Mouse (Mus musculus) limb, embryonic 13.5 days (tissue): ENCODE results near the gene Crybb1. TPM values are rescaled to one million over a fixed set of nuclear protein-coding genes. Genes with fewer than 3 reads are reported as not detected.
A peak's percentile ranks its signal among the peaks of the same experiment; 100 is the strongest.

ENCODE experiments used
- ATAC-seq: fragments of 200-750 bp; cut with Nextera tagmentation; 2 replicates; pipeline ENCODE4 v1.8.0; 2017; ENCODE audit warnings: low read depth, moderate number of reproducible peaks, moderate TSS enrichment; ENCODE audit not compliant: low FRiP score
- H3K27ac ChIP-seq: fragments of 300-500 bp; sonication (generic); 2 replicates; pipeline ENCODE4 v1.5.1; 2015; ENCODE audit warnings: inconsistent platforms, mild to moderate bottlenecking, moderate library complexity
- H3K27me3 ChIP-seq: fragments of 300-500 bp; sonication (generic); 2 replicates; pipeline ENCODE4 v1.6.1; 2015; ENCODE audit warnings: mild to moderate bottlenecking, inconsistent platforms
- H3K36me3 ChIP-seq: fragments of 300-500 bp; sonication (generic); 2 replicates; pipeline ENCODE4 v1.6.1; 2015; ENCODE audit warnings: inconsistent platforms, mild to moderate bottlenecking, moderate library complexity
- H3K4me1 ChIP-seq: fragments of 300-500 bp; sonication (generic); 2 replicates; pipeline ENCODE4 v1.6.1; 2015; ENCODE audit warnings: inconsistent platforms
- H3K4me2 ChIP-seq: fragments of 300-500 bp; sonication (generic); replicated peaks from 2 replicates; pipeline ENCODE4 v1.6.1; 2015; ENCODE audit warnings: inconsistent platforms, mild to moderate bottlenecking, moderate library complexity
- H3K4me3 ChIP-seq: fragments of 300-500 bp; sonication (generic); 2 replicates; pipeline ENCODE4 v1.5.1; 2015; ENCODE audit warnings: moderate library complexity, mild to moderate bottlenecking, inconsistent platforms
- H3K9ac ChIP-seq: fragments of 300-500 bp; sonication (generic); 2 replicates; pipeline ENCODE4 v1.6.1; 2015; ENCODE audit warnings: mild to moderate bottlenecking, inconsistent platforms
- H3K9me3 ChIP-seq: fragments of 300-500 bp; sonication (generic); 2 replicates; pipeline ENCODE4 v1.6.1; 2016; ENCODE audit warnings: inconsistent platforms
- WGBS: fragments of 180-500 bp; shearing (Covaris S2); methylation state at CpG from one replicate; pipeline ENCODE4 v1.1.7; 2015; 5-methylcytosine and 5-hydroxymethylcytosine counted together
- polyA plus RNA-seq: library from polyadenylated mRNA; unstranded; fragments of >200 nt; fragmentation: Nextera tagmentation; extraction: Ambion mirVana; gene quantifications from 2 replicates; pipeline ENCODE4 v1.2.1, GENCODE M21; 2015

Crybb1 gene
- polyA plus RNA-seq, 1 experiment from 2014 or later: 1.5 TPM

GRCm38 (mm10) chr5:112273746-112274463, 18.3 kb downstream of the Crybb1 start:
- Histone ChIP-seq H3K4me2 (no peak overlapping the region), H3K27me3 (peaks cover 25% of the 10 kb centered on the region), H3K36me3 (no peaks in the 10 kb centered on the region), H3K4me3 (no peak overlapping the region), H3K27ac (no peak overlapping the region), H3K4me1 (peaks cover 41% of the 10 kb centered on the region), H3K9me3 (no peaks in the 10 kb centered on the region), H3K9ac (no peak overlapping the region)
- ATAC-seq: no peak
- 41% methylated on average over 2 of the region's 2 CpGs for WGBS

DNA sequence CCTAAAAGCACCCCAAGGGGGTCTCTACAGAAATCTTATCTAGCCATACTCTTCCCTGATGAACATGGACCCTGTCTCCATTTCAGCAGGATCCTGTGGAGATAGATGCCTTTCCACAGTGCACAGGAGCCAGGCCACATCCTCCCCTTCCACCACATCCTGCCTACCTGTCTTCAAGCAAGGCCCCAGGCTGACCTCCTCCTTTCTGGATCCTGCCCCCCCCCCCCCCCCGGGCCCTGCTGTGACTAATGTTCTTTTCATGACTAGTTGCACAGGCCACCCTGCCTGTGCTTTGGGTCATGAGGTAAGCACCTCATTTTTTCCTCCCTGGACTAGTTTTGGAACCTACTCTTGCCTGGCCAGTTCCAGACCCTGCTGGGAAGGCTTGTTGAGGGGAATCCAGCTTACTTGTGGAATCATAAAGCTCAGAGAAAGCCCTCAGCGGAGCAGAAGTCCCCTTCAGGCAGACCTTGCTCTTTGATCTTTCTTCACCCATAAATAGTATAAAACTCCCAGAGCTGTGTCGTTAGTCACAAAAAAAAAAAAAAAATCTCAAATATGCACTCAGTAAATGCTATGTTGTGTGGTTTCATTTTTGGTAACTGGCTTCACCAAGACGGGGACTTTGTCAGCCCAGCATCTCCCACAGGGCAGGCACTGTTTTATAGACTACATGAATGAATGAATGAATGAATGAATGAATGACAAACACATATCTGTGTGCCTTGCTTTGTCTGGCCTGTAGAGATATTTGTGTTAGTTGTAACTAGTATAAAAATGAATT, 19.6 kb downstream of the Crybb1 start:
- Histone ChIP-seq H3K27ac (no peak overlapping the region), H3K9me3 (no peaks in the 10 kb centered on the region), H3K9ac (0 out of 2 replicates have a peak overlapping the region, but pooled peaks have one; percentile 4), H3K4me3 (peak overlapping the region; percentile 73), H3K4me1 (peaks cover 54% of the 10 kb centered on the region), H3K4me2 (peak overlapping the region; percentile 72), H3K27me3 (peaks cover 13% of the 10 kb centered on the region), H3K36me3 (no peaks in the 10 kb centered on the region)
- WGBS: 29% methylated on average over 4 of the region's 4 CpGs
- ATAC-seq: no peak

DNA sequence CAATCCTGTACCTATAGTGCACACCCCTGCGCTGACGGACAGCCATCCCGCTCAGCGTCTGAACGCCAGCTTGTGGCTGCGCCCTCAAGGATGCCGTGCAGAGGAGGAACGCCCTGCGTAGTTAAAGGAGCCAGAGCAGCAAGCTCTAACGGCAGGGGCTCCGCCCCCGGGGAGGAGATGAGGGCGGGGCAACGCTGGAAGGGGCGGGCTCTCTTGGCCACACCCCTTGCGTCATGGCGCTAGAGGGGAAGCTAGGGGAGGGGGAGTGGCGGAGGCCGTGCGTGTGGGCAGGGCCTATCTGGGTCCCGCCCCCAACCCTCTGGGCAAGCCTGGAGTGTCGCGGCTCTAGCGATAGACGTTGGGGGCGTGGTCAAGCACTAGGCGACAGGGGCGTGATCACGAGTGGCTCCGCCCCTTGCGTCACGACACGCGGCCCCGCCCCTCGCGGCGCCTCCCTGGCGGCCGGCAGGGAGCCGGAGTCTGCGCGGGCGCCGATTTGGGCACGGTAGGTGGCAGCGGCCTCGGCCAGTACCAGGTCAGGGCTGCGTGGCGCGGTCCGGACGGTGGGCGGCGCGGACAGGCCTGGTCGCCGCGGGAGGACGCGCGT, 20.8 kb downstream of the Crybb1 start, which contains the start of gene Tpst2:
Gene Tpst2 (plus strand): TSS at position 425 of the 607 bp plus-strand sequence.
- peak within 1 kb of the TSS; percentile 86 for H3K4me2 ChIP-seq
- H3K36me3 ChIP-seq: no peaks in the 10 kb centered on the region
- H3K27me3 ChIP-seq: peaks cover 4% of the 10 kb centered on the region; the same call in 1 of the 2 replicates
- WGBS: under 1% methylated on average over 55 of the region's 62 CpGs
- peak; percentile 94 for ATAC-seq
- peak within 1 kb of the TSS; percentile 84 for H3K9ac ChIP-seq
- peaks cover 56% of the 10 kb centered on the region for H3K4me1 ChIP-seq
- no peaks in the 10 kb centered on the region for H3K9me3 ChIP-seq
- peak within 1 kb of the TSS; percentile 73 for H3K4me3 ChIP-seq
- H3K27ac ChIP-seq: peak within 1 kb of the TSS; percentile 75

DNA sequence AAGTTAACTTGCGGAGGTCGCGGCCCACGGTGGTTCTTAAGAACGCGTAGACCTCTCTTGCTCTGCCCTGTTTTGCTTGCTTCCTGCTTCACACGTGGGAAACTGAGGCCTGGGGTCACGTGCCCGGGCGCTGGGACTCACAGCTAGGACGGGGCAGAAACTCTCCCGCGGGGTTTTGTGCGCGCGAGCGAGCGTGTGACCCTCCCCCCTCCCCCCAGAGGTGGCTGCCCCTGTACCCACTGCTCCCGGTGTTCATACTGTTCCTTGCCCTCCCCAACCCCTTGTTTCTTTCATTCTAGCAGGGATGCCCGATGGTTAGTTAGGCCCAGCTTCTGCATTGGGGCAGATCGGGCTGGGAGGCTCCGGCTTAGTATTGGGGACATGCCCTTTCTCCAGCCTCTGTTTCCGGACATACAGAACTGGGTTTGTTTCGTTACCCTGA, 21.3 kb downstream of the Crybb1 start:
- no peaks in the 10 kb centered on the region for H3K36me3 ChIP-seq
- no peaks in the 10 kb centered on the region for H3K9me3 ChIP-seq
- under 1% methylated on average over 24 of the region's 24 CpGs for WGBS
- H3K4me3 ChIP-seq: peak overlapping the region; percentile 73
- peak overlapping the region; percentile 86 for H3K4me2 ChIP-seq
- peaks cover 61% of the 10 kb centered on the region for H3K4me1 ChIP-seq
- H3K27me3 ChIP-seq: no peaks in the 10 kb centered on the region
- peak overlapping the region; percentile 84 for H3K9ac ChIP-seq
- no peak; the same call in 1 of the 2 replicates for ATAC-seq
- H3K27ac ChIP-seq: peak overlapping the region; percentile 75

- Histone ChIP-seq H3K9ac (no peak overlapping the region; the same call in 1 of the 2 replicates), H3K9me3 (no peaks in the 10 kb centered on the region), H3K4me2 (peak overlapping the region; percentile 86), H3K27ac (no peak overlapping the region), H3K4me3 (peak overlapping the region; percentile 73), H3K27me3 (no peaks in the 10 kb centered on the region), H3K36me3 (no peaks in the 10 kb centered on the region), H3K4me1 (peaks cover 71% of the 10 kb centered on the region)
- 90% methylated on average over 11 of the region's 11 CpGs for WGBS
- ATAC-seq: no peak
Measured at GRCm38 (mm10) chr5:112277906-112278470, 22.4 kb downstream of the Crybb1 start.

DNA sequence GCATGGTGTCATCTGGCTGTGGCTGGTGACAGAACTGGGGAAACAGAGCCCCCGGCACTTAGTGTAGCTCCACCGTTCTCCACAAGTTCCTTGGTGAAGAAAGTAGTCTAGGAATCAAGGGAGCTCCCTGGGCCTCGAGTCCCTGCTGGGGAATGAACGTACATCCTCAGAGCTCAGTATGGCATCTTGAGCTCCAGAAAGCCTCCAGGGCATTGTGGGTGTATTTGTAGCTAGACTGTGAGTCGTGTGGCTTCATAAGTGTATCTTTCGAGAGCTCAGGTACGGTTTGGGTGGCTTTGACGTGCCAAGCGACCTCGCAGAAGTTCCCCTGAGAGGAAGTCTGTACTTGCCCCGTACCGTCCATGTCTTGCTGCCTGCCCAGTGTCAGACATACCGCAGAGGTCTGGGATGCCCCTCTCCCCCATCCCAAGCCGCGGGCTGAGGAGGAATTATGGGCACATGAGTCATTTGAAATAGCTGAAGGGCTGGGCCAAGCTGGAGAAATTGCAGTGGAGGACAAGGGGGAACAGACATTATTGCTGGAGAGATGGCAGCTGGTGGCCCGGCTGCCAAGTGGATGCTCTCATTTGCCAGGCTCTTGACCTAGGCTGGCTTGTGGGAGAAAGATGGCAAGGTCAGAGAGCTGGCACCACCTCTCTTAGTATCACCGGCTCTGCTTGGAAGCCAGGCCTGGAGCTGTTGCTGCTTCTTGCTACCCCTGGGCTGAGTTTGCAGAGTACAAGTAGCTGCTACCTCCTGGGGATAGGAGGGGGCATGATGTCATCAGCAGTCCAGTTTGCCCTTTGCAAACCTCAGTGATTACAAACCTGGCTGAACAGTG, 23.8 kb downstream of the Crybb1 start:
- Histone ChIP-seq H3K9me3 (no peaks in the 10 kb centered on the region), H3K36me3 (no peaks in the 10 kb centered on the region)

DNA sequence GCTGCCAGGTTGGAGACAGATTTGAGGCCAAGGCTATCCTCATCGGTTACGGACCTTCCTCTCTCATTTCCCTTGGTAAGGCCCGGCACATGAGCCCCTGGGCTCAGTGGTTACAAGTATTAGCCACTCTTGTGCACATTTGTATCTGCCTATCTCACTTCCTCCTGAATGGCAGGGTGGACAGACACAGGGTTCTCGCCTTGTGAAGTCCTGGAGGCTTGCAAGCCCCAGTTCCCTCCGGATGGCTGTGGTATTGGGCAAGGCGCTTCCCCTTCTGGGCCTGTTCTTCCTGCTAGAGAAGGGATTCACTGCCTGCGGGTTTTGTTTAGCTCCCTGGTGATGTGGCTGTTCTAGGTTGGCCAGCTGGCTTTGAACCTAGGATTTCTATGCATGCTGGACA, 24.5 kb downstream of the Crybb1 start:
- 84% methylated on average over 7 of the region's 7 CpGs for WGBS

More for the DNA sequence above, 23.8 kb downstream of the Crybb1 start:
- no peak for ATAC-seq
- Histone ChIP-seq H3K4me2 (no peak overlapping the region), H3K27ac (no peak overlapping the region; the same call in 1 of the 2 replicates), H3K9ac (peak overlapping the region; percentile 50; the same call in 1 of the 2 replicates), H3K4me1 (peaks cover 75% of the 10 kb centered on the region), H3K4me3 (no peak overlapping the region), H3K27me3 (no peaks in the 10 kb centered on the region)
- WGBS: 79% methylated on average over 17 of the region's 17 CpGs

GRCm38 (mm10) chr5:112280863-112281660, 25.4 kb downstream of the Crybb1 start:
- Histone ChIP-seq H3K36me3 (no peaks in the 10 kb centered on the region), H3K4me1 (peaks cover 64% of the 10 kb centered on the region), H3K9ac (peak overlapping the region; percentile 25; the same call in 1 of the 2 replicates), H3K9me3 (no peaks in the 10 kb centered on the region), H3K4me2 (no peak overlapping the region), H3K4me3 (no peak overlapping the region), H3K27me3 (no peaks in the 10 kb centered on the region), H3K27ac (no peak overlapping the region)
- ATAC-seq: no peak
- WGBS: 59% methylated on average over 15 of the region's 15 CpGs

More for the DNA sequence above, 24.5 kb downstream of the Crybb1 start:
- Histone ChIP-seq H3K4me2 (no peak overlapping the region), H3K9ac (0 out of 2 replicates have a peak overlapping the region, but pooled peaks have one; percentile 2), H3K4me1 (peaks cover 72% of the 10 kb centered on the region), H3K27me3 (no peaks in the 10 kb centered on the region), H3K36me3 (no peaks in the 10 kb centered on the region), H3K9me3 (no peaks in the 10 kb centered on the region), H3K4me3 (no peak overlapping the region), H3K27ac (no peak overlapping the region)
- ATAC-seq: no peak

DNA sequence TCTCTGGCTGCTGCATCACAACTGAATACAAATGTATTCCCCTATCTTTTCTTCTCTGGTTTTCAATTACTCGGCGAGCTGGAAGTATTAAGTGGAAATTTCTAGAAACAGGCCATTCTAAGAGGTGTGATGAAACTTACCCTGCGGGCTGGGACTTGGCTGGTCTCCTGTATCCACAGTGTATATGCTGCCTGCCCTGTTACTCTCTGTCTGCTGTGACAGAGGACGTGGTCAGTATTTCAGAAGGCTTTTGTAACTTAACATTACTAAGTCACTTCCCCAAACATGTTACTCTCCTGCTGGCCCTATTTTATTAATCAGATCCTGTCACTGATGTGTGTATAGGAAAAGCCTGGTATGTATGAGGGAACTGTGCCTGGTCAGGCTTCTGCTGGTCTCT, 26.1 kb downstream of the Crybb1 start:
- H3K4me2 ChIP-seq: no peak overlapping the region
- no peak overlapping the region for H3K4me3 ChIP-seq
- no peak overlapping the region; the same call in 1 of the 2 replicates for H3K9ac ChIP-seq
- WGBS: 79% methylated on average over 4 of the region's 4 CpGs
- peaks cover 70% of the 10 kb centered on the region for H3K4me1 ChIP-seq
- no peak overlapping the region for H3K27ac ChIP-seq
- H3K27me3 ChIP-seq: no peaks in the 10 kb centered on the region
- no peaks in the 10 kb centered on the region for H3K36me3 ChIP-seq
- ATAC-seq: no peak
- H3K9me3 ChIP-seq: no peaks in the 10 kb centered on the region

GRCm38 (mm10) chr5:112282123-112282779, 26.6 kb downstream of the Crybb1 start:
- H3K4me1 ChIP-seq: peaks cover 71% of the 10 kb centered on the region
- no peaks in the 10 kb centered on the region for H3K36me3 ChIP-seq
- 71% methylated on average over 6 of the region's 6 CpGs for WGBS
- H3K4me2 ChIP-seq: no peak overlapping the region
- no peak overlapping the region; the same call in 1 of the 2 replicates for H3K27ac ChIP-seq
- ATAC-seq: no peak
- H3K27me3 ChIP-seq: no peaks in the 10 kb centered on the region
- no peak overlapping the region for H3K4me3 ChIP-seq
- H3K9me3 ChIP-seq: no peaks in the 10 kb centered on the region
- H3K9ac ChIP-seq: no peak overlapping the region
